Mouse (Mus musculus) heart, embryonic 10.5 days (tissue): ENCODE data around the gene Cdk19. TPM values are rescaled to one million over a fixed set of nuclear protein-coding genes. Genes with fewer than 3 reads are reported as not detected.
"Not testable (repeated sequence)": the region's sequence is repeated elsewhere in the genome, so short reads cannot be mapped to it uniquely, and the experiment has no call there.

ENCODE experiments used
- DNase-seq: peaks from one replicate; pipeline ENCODE4 v3.0.0-alpha.2; 2017; ENCODE audit warnings: low spot score
- H3K27ac ChIP-seq: fragments of 300-500 bp; sonication (generic); 2 replicates; pipeline ENCODE4 v1.5.1; 2016; ENCODE audit warnings: mild to moderate bottlenecking
- H3K27me3 ChIP-seq: fragments of 300-500 bp; sonication (generic); 2 replicates; pipeline ENCODE4 v1.6.1; 2016; ENCODE audit warnings: mild to moderate bottlenecking; ENCODE audit not compliant: poor library complexity, insufficient read depth, severe bottlenecking
- H3K36me3 ChIP-seq: fragments of 300-500 bp; sonication (generic); 2 replicates; pipeline ENCODE4 v1.6.1; 2016; ENCODE audit warnings: mild to moderate bottlenecking, moderate library complexity
- H3K4me1 ChIP-seq: fragments of 300-500 bp; sonication (generic); 2 replicates; pipeline ENCODE4 v1.6.1; 2016; ENCODE audit warnings: mild to moderate bottlenecking
- H3K4me3 ChIP-seq: fragments of 300-500 bp; sonication (generic); 2 replicates; pipeline ENCODE4 v1.5.1; 2016; ENCODE audit warnings: mild to moderate bottlenecking, moderate library complexity
- H3K9me3 ChIP-seq: fragments of 300-500 bp; sonication (generic); 2 replicates; pipeline ENCODE4 v1.6.1; 2016; ENCODE audit warnings: mild to moderate bottlenecking, moderate library complexity
- WGBS: fragments of 180-500 bp; shearing (Covaris S2); methylation state at CpG from one replicate; pipeline ENCODE4 v1.1.7; 2016; 5-methylcytosine and 5-hydroxymethylcytosine counted together
- polyA plus RNA-seq: library from polyadenylated mRNA; unstranded; fragments of >200 nt; fragmentation: Nextera tagmentation; extraction: Ambion mirVana; gene quantifications from 2 replicates; pipeline ENCODE4 v1.2.1, GENCODE M21; 2016

The Cdk19 gene
- polyA plus RNA-seq, result 5.2 and 6.1 TPM in 2 replicates

- no peak within 1 kb of the TSS for H3K4me3 ChIP-seq
- peaks cover 9% of the 10 kb centered on the region; the same call in 1 of the 2 replicates for H3K4me1 ChIP-seq
- 35% methylated on average over 13 of the region's 13 CpGs for WGBS
- H3K9me3 ChIP-seq, result no peaks in the 10 kb centered on the region
- no peak for DNase-seq
- H3K27ac ChIP-seq, result no peak within 1 kb of the TSS
- no peaks in the 10 kb centered on the region for H3K36me3 ChIP-seq
- no peaks in the 10 kb centered on the region for H3K27me3 ChIP-seq
These were observed at the start of gene Cdk19 for GRCm38 (mm10) chr10:40339351-40339964. Gene Cdk19 (plus strand): TSS chr10:40339564.

DNA sequence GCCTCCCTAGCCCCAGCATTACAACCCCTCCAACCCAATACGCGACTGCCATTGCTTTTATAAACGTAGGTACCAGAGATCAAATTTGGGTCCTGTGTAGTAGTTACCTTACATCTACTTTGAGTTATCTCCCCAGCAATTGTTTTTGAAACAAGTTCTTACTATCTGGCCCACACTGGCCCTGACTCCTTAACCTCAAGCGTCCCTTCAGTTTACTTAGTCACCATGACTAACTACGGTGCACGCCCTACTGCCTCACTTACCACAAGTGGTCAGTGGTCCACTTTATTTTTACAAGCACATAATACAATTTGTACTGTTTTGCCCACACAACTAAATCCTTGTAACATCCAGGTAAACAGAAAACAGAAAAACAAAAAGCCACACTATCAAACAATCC is 46.7 kb upstream of the Cdk19 start:
- Histone ChIP-seq H3K9me3 (no peaks in the 10 kb centered on the region), H3K4me3 (no peak overlapping the region), H3K4me1 (no peaks in the 10 kb centered on the region; the same call in 1 of the 2 replicates), H3K27me3 (no peaks in the 10 kb centered on the region), H3K36me3 (peaks cover 48% of the 10 kb centered on the region), H3K27ac (no peak overlapping the region; the same call in 1 of the 2 replicates)
- DNase-seq, result no peak
- WGBS, result 93% methylated on average over 6 of the region's 6 CpGs

- WGBS, result under 1% methylated on average over 36 of the region's 36 CpGs
- Histone ChIP-seq H3K9me3 (no peaks in the 10 kb centered on the region), H3K36me3 (0 out of 2 replicates have a peak, but pooled peaks cover 2% of the 10 kb centered on the region), H3K27me3 (no peaks in the 10 kb centered on the region), H3K27ac (peak overlapping the region; percentile 99), H3K4me1 (peaks cover 17% of the 10 kb centered on the region), H3K4me3 (peak overlapping the region; percentile 97)
- DNase-seq, result peak; percentile 96
These were observed 38.7 kb upstream of the Cdk19 start for GRCm38 (mm10) chr10:40300648-40301171.

DNA sequence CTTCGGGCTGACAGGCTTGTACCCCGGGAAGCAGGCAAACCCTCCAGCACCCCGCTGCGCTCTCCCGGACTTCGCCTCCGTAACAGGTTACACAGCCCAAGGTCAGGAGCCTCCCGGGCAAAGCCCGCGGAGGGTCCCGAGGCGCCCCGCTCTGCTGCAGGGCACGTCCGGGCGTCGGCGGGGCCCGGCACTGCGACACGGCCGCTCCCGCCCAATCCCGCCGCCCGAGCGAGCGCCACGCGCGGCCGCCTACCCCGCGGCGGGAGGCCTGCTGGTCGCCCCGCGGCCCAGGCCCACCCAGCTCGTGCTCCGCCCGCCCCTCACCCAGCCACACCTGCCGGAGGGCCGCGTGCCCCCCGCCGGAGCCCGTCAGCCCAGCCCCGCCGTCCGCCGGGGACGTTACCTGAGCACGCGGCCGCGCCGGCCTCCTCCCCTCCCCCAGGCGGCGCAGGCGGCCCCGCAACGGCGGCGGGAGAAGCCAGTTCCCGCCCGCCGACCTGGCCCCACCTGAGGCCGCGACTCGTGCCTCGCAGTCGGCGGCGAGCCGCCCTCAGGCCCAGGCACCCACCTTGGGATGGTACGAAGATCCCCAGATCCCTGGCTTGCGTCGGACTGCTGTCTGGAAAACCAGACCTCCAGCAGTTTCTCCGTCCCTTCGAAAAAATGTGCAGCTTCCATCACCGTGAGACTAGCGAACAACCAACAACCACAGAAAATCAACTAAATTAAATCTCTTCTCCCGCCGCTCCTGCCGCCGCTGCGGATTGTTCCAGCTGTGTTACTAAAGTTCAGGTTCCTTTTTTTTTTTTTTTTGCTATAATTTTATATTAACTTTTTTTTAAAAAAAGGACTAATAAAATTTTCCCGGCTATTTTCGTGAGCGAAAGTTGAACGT is 37.9 kb upstream of the Cdk19 start:
- H3K4me3 ChIP-seq, result peak overlapping the region; percentile 97
- H3K36me3 ChIP-seq, H3K9me3 ChIP-seq, H3K27me3 ChIP-seq: not testable (repeated sequence)
- peak overlapping the region; percentile 99 for H3K27ac ChIP-seq
- peaks cover 17% of the 10 kb centered on the region for H3K4me1 ChIP-seq
- DNase-seq, result peak; percentile 83
- under 1% methylated on average over 81 of the region's 91 CpGs for WGBS

DNA sequence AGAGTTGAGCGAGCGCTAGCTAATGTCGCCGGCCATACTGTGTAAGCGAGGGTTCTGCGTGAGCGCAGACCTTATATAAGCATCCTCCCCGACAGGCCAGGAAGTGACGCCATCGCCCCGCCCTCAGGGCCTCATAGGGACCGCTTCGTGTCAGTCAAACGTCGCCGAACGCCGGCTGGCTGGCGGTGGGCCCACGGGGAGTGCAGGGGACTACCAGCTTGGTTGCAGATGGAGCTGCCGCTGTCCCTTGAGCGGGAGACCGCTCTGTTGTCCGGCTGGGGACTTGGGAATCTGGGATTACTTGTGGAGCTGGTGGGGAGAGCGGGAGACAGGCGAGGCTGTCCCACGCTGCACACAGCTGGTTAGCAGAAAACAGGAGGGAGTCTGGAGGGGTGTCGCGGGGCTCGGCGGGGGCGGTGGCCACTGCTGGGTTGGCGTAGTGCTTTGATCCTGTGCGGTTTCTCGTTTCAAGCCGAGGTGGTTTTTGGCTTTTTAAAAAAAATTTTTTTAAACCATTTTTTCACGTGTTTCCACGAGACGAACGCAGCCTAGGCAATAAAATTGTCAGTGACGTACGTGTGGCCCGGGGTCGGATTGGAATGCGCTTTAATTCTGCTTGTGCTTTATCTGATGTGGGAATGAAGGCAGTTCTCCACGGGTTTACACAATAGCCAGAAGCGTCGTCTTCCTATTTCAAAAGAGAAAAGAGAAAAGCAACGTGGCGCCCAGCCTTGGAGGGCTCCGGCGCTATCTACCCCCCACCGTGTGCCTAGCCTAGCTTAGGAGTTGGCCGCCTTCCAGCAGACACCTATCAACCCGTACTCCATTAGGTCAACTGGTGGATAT is 37.0 kb upstream of the Cdk19 start, which contains the start of gene Amd1:
Amd1 (minus strand) TSS at position 47 of the 846 bp plus-strand sequence.
- DNase-seq, result peak; percentile 99
- no peaks in the 10 kb centered on the region for H3K27me3 ChIP-seq
- H3K9me3 ChIP-seq, result no peaks in the 10 kb centered on the region
- H3K4me3 ChIP-seq, result peak within 1 kb of the TSS; percentile 97
- peak within 1 kb of the TSS; percentile 99 for H3K27ac ChIP-seq
- under 1% methylated on average over 55 of the region's 55 CpGs for WGBS
- peaks cover 17% of the 10 kb centered on the region for H3K4me1 ChIP-seq
- H3K36me3 ChIP-seq, result no peaks in the 10 kb centered on the region

DNA sequence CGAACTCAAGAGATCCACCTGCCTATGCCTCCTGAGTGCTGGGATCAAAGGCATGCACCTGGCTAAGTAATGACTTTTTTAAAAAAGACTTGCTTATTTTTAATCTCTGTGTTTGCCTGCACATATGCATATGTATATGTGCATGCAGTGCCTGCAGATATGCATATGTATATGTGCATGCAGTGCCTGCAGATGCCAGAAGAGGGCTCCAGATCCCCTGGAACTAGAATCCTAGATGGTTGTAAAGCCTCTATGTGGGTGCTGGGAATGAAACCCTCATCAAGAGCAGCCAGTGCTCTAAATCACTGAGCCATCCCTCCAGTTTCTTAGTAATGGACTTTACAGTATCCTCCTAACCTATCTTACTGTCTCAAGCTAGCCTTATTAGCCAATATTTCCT is 33.4 kb upstream of the Cdk19 start:
- Histone ChIP-seq H3K27ac (no peak overlapping the region), H3K36me3 (no peaks in the 10 kb centered on the region), H3K4me1 (peaks cover 4% of the 10 kb centered on the region; the same call in 1 of the 2 replicates), H3K9me3 (no peaks in the 10 kb centered on the region), H3K27me3 (no peaks in the 10 kb centered on the region), H3K4me3 (no peak overlapping the region)
- 85% methylated on average over 1 of the region's 1 CpGs for WGBS
- DNase-seq, result no peak

DNA sequence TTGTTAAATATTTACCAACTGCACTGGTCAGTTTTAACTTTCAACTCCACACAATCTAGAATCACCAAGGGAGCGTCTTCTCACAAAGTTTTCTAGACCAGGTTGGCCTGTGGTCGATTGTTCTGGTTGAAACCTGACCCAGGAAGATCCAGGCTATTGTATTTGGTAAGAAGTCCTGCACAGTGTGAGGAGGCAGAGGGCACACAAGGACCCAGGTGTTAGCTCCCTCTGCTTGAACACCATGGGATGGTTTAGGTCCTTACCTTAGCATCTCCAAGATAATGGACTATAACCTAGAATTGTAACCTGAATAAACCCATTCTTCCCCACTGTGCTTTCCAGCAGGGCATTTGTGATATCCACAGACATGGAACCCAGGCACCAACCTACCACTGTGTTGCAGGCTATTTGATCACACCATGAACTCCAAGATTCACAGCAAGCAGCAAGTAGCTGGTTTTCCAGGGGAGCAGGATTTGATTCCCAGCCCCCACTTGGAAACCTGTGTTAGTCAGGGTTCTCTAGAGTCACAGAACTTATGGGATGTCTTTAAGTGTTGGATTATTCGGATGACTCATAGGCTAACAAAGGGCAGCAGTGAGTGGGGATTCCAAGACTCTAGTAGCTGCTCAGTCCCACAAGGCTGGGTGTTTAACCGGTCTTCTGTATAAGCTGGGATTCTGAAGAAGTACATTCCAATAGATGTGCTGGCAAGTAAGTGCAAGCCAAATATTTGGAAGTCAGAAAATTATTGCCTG is 31.4 kb upstream of the Cdk19 start:
- Histone ChIP-seq H3K27me3 (no peaks in the 10 kb centered on the region), H3K9me3 (no peaks in the 10 kb centered on the region), H3K4me3 (no peak overlapping the region), H3K27ac (no peak overlapping the region), H3K4me1 (peaks cover 18% of the 10 kb centered on the region; the same call in 1 of the 2 replicates), H3K36me3 (no peaks in the 10 kb centered on the region)
- WGBS, result 68% methylated on average over 4 of the region's 4 CpGs
- DNase-seq, result no peak

DNA sequence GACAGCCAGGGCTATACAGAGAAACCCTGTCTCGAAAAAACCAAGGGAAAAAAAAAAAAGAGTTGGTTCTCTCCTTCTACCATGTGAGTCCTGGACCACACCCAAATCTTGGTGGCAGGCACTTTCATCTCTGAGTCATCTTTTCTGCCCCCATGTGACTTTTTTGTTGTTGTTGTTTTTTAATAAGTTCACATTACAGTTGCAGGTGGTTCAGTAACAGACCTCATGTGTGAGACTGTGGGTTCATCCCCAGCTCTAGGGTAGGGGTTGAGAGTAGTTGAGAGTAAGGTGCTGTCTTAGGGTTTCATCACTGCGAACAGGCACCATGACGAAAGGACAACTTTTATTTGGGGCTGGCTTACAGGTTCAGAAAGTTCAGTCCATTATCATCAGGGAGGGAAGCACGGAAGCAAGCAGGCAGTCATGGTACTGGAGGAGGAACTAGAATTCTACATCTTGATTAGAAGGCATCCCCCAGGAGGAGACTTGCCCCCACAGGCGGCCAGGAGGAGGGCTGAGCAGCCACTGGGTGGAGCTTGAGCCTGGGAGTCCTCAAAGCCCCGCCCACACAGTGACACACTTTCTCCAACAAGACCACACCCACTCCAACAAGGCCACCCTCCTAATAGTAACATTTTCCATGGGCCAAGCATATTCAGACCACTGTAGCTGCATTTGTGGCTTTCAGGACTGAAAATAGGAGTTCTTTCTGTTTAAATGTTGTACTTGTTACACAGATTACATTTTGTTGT is 29.3 kb upstream of the Cdk19 start:
- 47% methylated on average over 6 of the region's 6 CpGs for WGBS
- Histone ChIP-seq H3K27me3 (no peaks in the 10 kb centered on the region), H3K27ac (no peak overlapping the region), H3K4me3 (no peak overlapping the region), H3K36me3 (no peaks in the 10 kb centered on the region), H3K9me3 (no peaks in the 10 kb centered on the region), H3K4me1 (peaks cover 20% of the 10 kb centered on the region; the same call in 1 of the 2 replicates)
- DNase-seq, result peak; percentile 91

- Histone ChIP-seq H3K27ac (peak overlapping the region; percentile 31; the same call in 1 of the 2 replicates), H3K9me3 (no peaks in the 10 kb centered on the region), H3K4me3 (no peak overlapping the region), H3K27me3 (no peaks in the 10 kb centered on the region), H3K4me1 (peaks cover 24% of the 10 kb centered on the region; the same call in 1 of the 2 replicates), H3K36me3 (no peaks in the 10 kb centered on the region)
- WGBS, result 58% methylated on average over 4 of the region's 4 CpGs
- DNase-seq, result no peak
These were observed 26.6 kb upstream of the Cdk19 start for GRCm38 (mm10) chr10:40312781-40313180.

GRCm38 (mm10) chr10:40316841-40317585 is 22.4 kb upstream of the Cdk19 start:
- DNase-seq, result no peak
- H3K9me3 ChIP-seq, result no peaks in the 10 kb centered on the region
- no peaks in the 10 kb centered on the region for H3K27me3 ChIP-seq
- H3K36me3 ChIP-seq, result no peaks in the 10 kb centered on the region
- H3K4me1 ChIP-seq, result peaks cover 15% of the 10 kb centered on the region; the same call in 1 of the 2 replicates
- no peak overlapping the region for H3K4me3 ChIP-seq
- WGBS, result 37% methylated on average over 7 of the region's 7 CpGs
- no peak overlapping the region for H3K27ac ChIP-seq

GRCm38 (mm10) chr10:40320306-40320705 is 19.1 kb upstream of the Cdk19 start:
- 88% methylated on average over 10 of the region's 10 CpGs for WGBS
- H3K36me3 ChIP-seq, result no peaks in the 10 kb centered on the region
- no peak overlapping the region for H3K4me3 ChIP-seq
- DNase-seq, result no peak
- peaks cover 4% of the 10 kb centered on the region; the same call in 1 of the 2 replicates for H3K4me1 ChIP-seq
- no peaks in the 10 kb centered on the region for H3K27me3 ChIP-seq
- H3K27ac ChIP-seq, result no peak overlapping the region
- H3K9me3 ChIP-seq, result no peaks in the 10 kb centered on the region
